Mouse (Mus musculus) hindbrain, embryonic 11.5 days (tissue): ENCODE measurements around the gene Pum3. TPM values are rescaled to one million over a fixed set of nuclear protein-coding genes. Genes with fewer than 3 reads are reported as not detected.

ENCODE experiments used
- ATAC-seq: fragments of 200-750 bp; cut with Nextera tagmentation; 2 replicates; pipeline ENCODE4 v1.8.0; 2017; ENCODE audit warnings: mild to moderate bottlenecking, moderate TSS enrichment, moderate library complexity; ENCODE audit not compliant: low FRiP score
- DNase-seq: peaks from one replicate; pipeline ENCODE4 v3.0.0-alpha.2; 2015; ENCODE audit warnings: low spot score
- H3K27ac ChIP-seq: fragments of 300-500 bp; sonication (generic); 2 replicates; pipeline ENCODE4 v1.5.1; 2014; ENCODE audit warnings: mild to moderate bottlenecking, low read depth, low read length
- H3K27me3 ChIP-seq: fragments of 300-500 bp; sonication (generic); 2 replicates; pipeline ENCODE4 v1.6.1; 2014; ENCODE audit warnings: mild to moderate bottlenecking, low read length, moderate library complexity, mixed read lengths; ENCODE audit not compliant: control insufficient read depth, insufficient read depth
- H3K36me3 ChIP-seq: fragments of 300-500 bp; sonication (generic); 2 replicates; pipeline ENCODE4 v1.6.1; 2014; ENCODE audit warnings: mild to moderate bottlenecking, low read length, moderate library complexity, mixed read lengths; ENCODE audit not compliant: control insufficient read depth, insufficient read depth
- H3K4me1 ChIP-seq: fragments of 300-500 bp; sonication (generic); replicated peaks from 2 replicates; pipeline ENCODE4 v1.6.1; 2014; ENCODE audit warnings: low read length, mixed read lengths; ENCODE audit not compliant: control insufficient read depth, insufficient read depth
- H3K4me2 ChIP-seq: fragments of 300-500 bp; sonication (generic); replicated peaks from 2 replicates; pipeline ENCODE4 v1.6.1; 2014; ENCODE audit warnings: mild to moderate bottlenecking, low read depth, low read length
- H3K4me3 ChIP-seq: fragments of 300-500 bp; sonication (generic); 2 replicates; pipeline ENCODE4 v1.5.1; 2014; ENCODE audit warnings: low read depth, low read length
- H3K9ac ChIP-seq: fragments of 300-500 bp; sonication (generic); 2 replicates; pipeline ENCODE4 v1.6.1; 2014; ENCODE audit warnings: low read depth, low read length
- H3K9me3 ChIP-seq: fragments of 300-500 bp; sonication (generic); 2 replicates; pipeline ENCODE4 v1.6.1; 2016; ENCODE audit warnings: low read length; ENCODE audit not compliant: control insufficient read depth
- WGBS: fragments of 180-500 bp; shearing (Covaris S2); extraction: QIAGEN DNeasy Blood & Tissue Kit; methylation state at CpG from one replicate; pipeline ENCODE4 v1.1.7; 2014; 5-methylcytosine and 5-hydroxymethylcytosine counted together
- polyA plus RNA-seq: library from polyadenylated mRNA; unstranded; fragments of >200 nt; fragmentation: Nextera tagmentation; extraction: Ambion mirVana; gene quantifications from 2 replicates; pipeline ENCODE4 v1.2.1, GENCODE M21; 2014

Pum3 gene
- polyA plus RNA-seq, result 78.3 and 81.3 TPM in 2 replicates

GRCm38 (mm10) chr19:27429745-27430251 is at the start of gene Pum3:
Gene Pum3, minus strand, starts transcription at chr19:27429825.
- WGBS, result under 1% methylated on average over 40 of the region's 40 CpGs
- no peaks in the 10 kb centered on the region for H3K9me3 ChIP-seq
- H3K27ac ChIP-seq, result peak within 1 kb of the TSS; percentile 70
- H3K4me2 ChIP-seq, result peak within 1 kb of the TSS; percentile 80
- H3K27me3 ChIP-seq, result no peaks in the 10 kb centered on the region
- peak within 1 kb of the TSS; percentile 76 for H3K9ac ChIP-seq
- peak; percentile 98 for ATAC-seq
- H3K36me3 ChIP-seq, result no peaks in the 10 kb centered on the region
- H3K4me1 ChIP-seq, result 0 out of 2 replicates have a peak, but pooled peaks cover 2% of the 10 kb centered on the region
- DNase-seq, result peak; percentile 96
- H3K4me3 ChIP-seq, result peak within 1 kb of the TSS; percentile 75

- no peaks in the 10 kb centered on the region for H3K9me3 ChIP-seq
- H3K27me3 ChIP-seq, result no peaks in the 10 kb centered on the region
- no peaks in the 10 kb centered on the region for H3K36me3 ChIP-seq
- no peaks in the 10 kb centered on the region for H3K4me1 ChIP-seq
- H3K9ac ChIP-seq, result no peak overlapping the region
- H3K4me3 ChIP-seq, result no peak overlapping the region
- DNase-seq (no peak), ATAC-seq (no peak)
- H3K27ac ChIP-seq, result no peak overlapping the region
- WGBS, result 80% methylated on average over 4 of the region's 4 CpGs
- no peak overlapping the region for H3K4me2 ChIP-seq
Measured at GRCm38 (mm10) chr19:27466691-27467090, 37.1 kb upstream of the Pum3 start.

GRCm38 (mm10) chr19:27462656-27463055 is 33.0 kb upstream of the Pum3 start:
- Histone ChIP-seq H3K9ac (no peak overlapping the region), H3K27ac (no peak overlapping the region), H3K4me2 (no peak overlapping the region), H3K4me3 (no peak overlapping the region), H3K36me3 (no peaks in the 10 kb centered on the region), H3K9me3 (no peaks in the 10 kb centered on the region), H3K4me1 (no peaks in the 10 kb centered on the region), H3K27me3 (no peaks in the 10 kb centered on the region)
- ATAC-seq (no peak), DNase-seq (no peak)
- 64% methylated on average over 4 of the region's 4 CpGs for WGBS

- Histone ChIP-seq H3K4me2 (no peak overlapping the region), H3K4me1 (no peaks in the 10 kb centered on the region), H3K9ac (no peak overlapping the region), H3K9me3 (no peaks in the 10 kb centered on the region), H3K36me3 (no peaks in the 10 kb centered on the region), H3K4me3 (no peak overlapping the region), H3K27ac (no peak overlapping the region), H3K27me3 (no peaks in the 10 kb centered on the region)
- WGBS, result 43% methylated on average over 4 of the region's 4 CpGs
- ATAC-seq (peak; percentile 51; the same call in 1 of the 2 replicates), DNase-seq (peak; percentile 84)
Measured at GRCm38 (mm10) chr19:27450458-27450857, 20.8 kb upstream of the Pum3 start.

GRCm38 (mm10) chr19:27447515-27447914 is 17.9 kb upstream of the Pum3 start:
- Histone ChIP-seq H3K4me2 (no peak overlapping the region), H3K4me3 (no peak overlapping the region), H3K27ac (no peak overlapping the region), H3K9me3 (no peaks in the 10 kb centered on the region), H3K4me1 (no peaks in the 10 kb centered on the region), H3K27me3 (no peaks in the 10 kb centered on the region), H3K9ac (no peak overlapping the region), H3K36me3 (no peaks in the 10 kb centered on the region)
- 26% methylated on average over 7 of the region's 7 CpGs for WGBS
- DNase-seq (peak; percentile 77), ATAC-seq (0 out of 2 replicates have a peak, but pooled peaks have one; percentile 12)

GRCm38 (mm10) chr19:27441106-27441505 is 11.5 kb upstream of the Pum3 start:
- 74% methylated on average over 5 of the region's 5 CpGs for WGBS
- Histone ChIP-seq H3K4me3 (no peak overlapping the region), H3K4me2 (no peak overlapping the region), H3K9ac (no peak overlapping the region), H3K9me3 (no peaks in the 10 kb centered on the region), H3K27me3 (no peaks in the 10 kb centered on the region), H3K4me1 (no peaks in the 10 kb centered on the region), H3K36me3 (no peaks in the 10 kb centered on the region), H3K27ac (no peak overlapping the region)
- no peak for ATAC-seq
- no peak for DNase-seq

GRCm38 (mm10) chr19:27437982-27438652 is 8.5 kb upstream of the Pum3 start:
- WGBS, result 86% methylated on average over 10 of the region's 10 CpGs
- H3K27me3 ChIP-seq, result no peaks in the 10 kb centered on the region
- no peaks in the 10 kb centered on the region for H3K4me1 ChIP-seq
- ATAC-seq (no peak), DNase-seq (no peak)
- H3K27ac ChIP-seq, result no peak overlapping the region
- H3K4me2 ChIP-seq, result no peak overlapping the region
- no peak overlapping the region for H3K9ac ChIP-seq
- no peaks in the 10 kb centered on the region for H3K36me3 ChIP-seq
- H3K4me3 ChIP-seq, result no peak overlapping the region
- no peaks in the 10 kb centered on the region for H3K9me3 ChIP-seq

GRCm38 (mm10) chr19:27430406-27430805 is 781 bp upstream of the Pum3 start:
- H3K27ac ChIP-seq, result peak overlapping the region; percentile 70
- H3K4me2 ChIP-seq, result peak overlapping the region; percentile 80
- ATAC-seq (no peak), DNase-seq (peak; percentile 41)
- H3K36me3 ChIP-seq, result no peaks in the 10 kb centered on the region
- no peaks in the 10 kb centered on the region for H3K9me3 ChIP-seq
- 0 out of 2 replicates have a peak, but pooled peaks cover 2% of the 10 kb centered on the region for H3K4me1 ChIP-seq
- no peaks in the 10 kb centered on the region for H3K27me3 ChIP-seq
- H3K4me3 ChIP-seq, result peak overlapping the region; percentile 75
- H3K9ac ChIP-seq, result peak overlapping the region; percentile 76
- 2% methylated on average over 10 of the region's 10 CpGs for WGBS

- H3K27ac ChIP-seq, result no peak overlapping the region
- no peak for ATAC-seq
- WGBS, result under 1% methylated on average over 16 of the region's 16 CpGs
Measured at GRCm38 (mm10) chr19:27429281-27429680, 344 bp downstream of the Pum3 start.

More at GRCm38 (mm10) chr19:27429281-27429680, 344 bp downstream of the Pum3 start:
- Histone ChIP-seq H3K27me3 (no peaks in the 10 kb centered on the region), H3K4me3 (peak overlapping the region; percentile 75), H3K4me2 (peak overlapping the region; percentile 47), H3K36me3 (no peaks in the 10 kb centered on the region), H3K9me3 (no peaks in the 10 kb centered on the region), H3K9ac (peak overlapping the region; percentile 46), H3K4me1 (0 out of 2 replicates have a peak, but pooled peaks cover 2% of the 10 kb centered on the region)
- no peak for DNase-seq
